15 mouse cellular contexts compared by ENCODE assay signal in genomic region chr8:10633360-10634140, GRCm38 (mm10).
DNase-seq lines count a peak whose midpoint lies in the region; ATAC-seq and TF ChIP-seq lines count a peak whose summit lies in the region.
"Had no signal": no experiment of that assay in that cellular context is flagged by ENCODE, and none has a peak within 500 bp of the region (broad histone marks: within the 10 kb centered on the region; RNA-seq: fewer than 3 reads in every experiment).

No protein-coding gene starts in this region.

- H3K4me2 ChIP-seq in midbrain, embryonic 15.5 days: no peak overlapping the region
- H3K4me2 ChIP-seq in midbrain, embryonic 13.5 days (replicated peaks): no peak overlapping the region
- no peak overlapping the region for H3K4me2 ChIP-seq in kidney, embryonic 14.5 days (replicated peaks; ENCODE audit: low read depth, low read length)

- 0 out of 2 replicates have a peak, but pooled peaks have one; percentile 18 for ATAC-seq in midbrain, embryonic 15.5 days (replicated peaks)
- no peak; the same call in 1 of the 2 replicates for ATAC-seq in midbrain, embryonic 13.5 days
- ATAC-seq in kidney, embryonic 14.5 days (ENCODE audit: low FRiP score, low TSS enrichment): no peak
- ATAC-seq: inflammation-experienced regulatory T-cells, adult 6 months had no signal

- 58% methylated on average over 12 of the region's 12 CpGs for WGBS in midbrain, embryonic 15.5 days
- WGBS in midbrain, embryonic 13.5 days: 73% methylated on average over 12 of the region's 12 CpGs
- 53% methylated on average over 11 of the region's 12 CpGs for WGBS in limb, embryonic 10.5 days
- WGBS in kidney, adult 2 months: 59% methylated on average over 11 of the region's 12 CpGs
- WGBS in kidney, embryonic 14.5 days: 57% methylated on average over 12 of the region's 12 CpGs

- DNase-seq in heart, adult 11 months: peak; percentile 72
- no peak for DNase-seq in heart, adult 18-20 months
- DNase-seq in limb, embryonic 10.5 days (ENCODE audit: low spot score): peak; percentile 60
- no peak for DNase-seq in kidney, adult 2 months
- DNase-seq: adrenal gland, postnatal 36 days; gastrocnemius, postnatal 25 days; right cerebral cortex, adult 18-20 months; thymus, adult 18-20 months had no signal

- no peaks in the 10 kb centered on the region for H3K27me3 ChIP-seq in midbrain, embryonic 15.5 days (replicated peaks)
- no peaks in the 10 kb centered on the region; the same call in 1 of the 2 replicates for H3K27me3 ChIP-seq in midbrain, embryonic 13.5 days
- H3K27me3 ChIP-seq in limb, embryonic 10.5 days (ENCODE audit: low read depth, poor library complexity, severe bottlenecking): no peaks in the 10 kb centered on the region
- H3K27me3 ChIP-seq in megakaryocyte, embryonic 14.5 days (replicated peaks): peaks cover 18% of the 10 kb centered on the region
- H3K27me3 ChIP-seq in kidney, adult 2 months (replicated peaks; ENCODE audit: control insufficient read depth, insufficient read depth, low read length): no peaks in the 10 kb centered on the region
- H3K27me3 ChIP-seq in kidney, embryonic 14.5 days (ENCODE audit: control insufficient read depth, insufficient read depth, low read length): no peaks in the 10 kb centered on the region

- no peak for TF ChIP-seq CTCF in kidney, adult 2 months (conservative IDR thresholded peaks at IDR 0.05; ENCODE audit: insufficient read depth, insufficient read length, low read depth, low read length)

- H3K27ac ChIP-seq in midbrain, embryonic 15.5 days: no peak overlapping the region
- no peak overlapping the region for H3K27ac ChIP-seq in midbrain, embryonic 13.5 days
- H3K27ac ChIP-seq in limb, embryonic 10.5 days: peak overlapping the region; percentile 72
- no peak overlapping the region for H3K27ac ChIP-seq in kidney, adult 2 months (ENCODE audit: insufficient read depth, low read depth, low read length)
- H3K27ac ChIP-seq in kidney, embryonic 14.5 days (ENCODE audit: low read depth, low read length): no peak overlapping the region
- H3K27ac ChIP-seq: kidney, postnatal 0 days had no signal

- H3K36me3 ChIP-seq in midbrain, embryonic 15.5 days (replicated peaks): no peaks in the 10 kb centered on the region
- H3K36me3 ChIP-seq in midbrain, embryonic 13.5 days: no peaks in the 10 kb centered on the region
- H3K36me3 ChIP-seq in limb, embryonic 10.5 days: no peaks in the 10 kb centered on the region
- H3K36me3 ChIP-seq in megakaryocyte, embryonic 14.5 days (replicated peaks; ENCODE audit: low read length): no peaks in the 10 kb centered on the region
- H3K36me3 ChIP-seq in kidney, adult 2 months (ENCODE audit: control insufficient read depth, insufficient read depth, low read length): no peaks in the 10 kb centered on the region
- H3K36me3 ChIP-seq in kidney, embryonic 14.5 days (ENCODE audit: control insufficient read depth, insufficient read depth, low read length): no peaks in the 10 kb centered on the region

- no peak for TF ChIP-seq POLR2A in kidney, adult 2 months (IDR thresholded peaks at IDR 0.05; ENCODE audit: low read depth, low read length)

- no peak overlapping the region for H3K4me3 ChIP-seq in midbrain, embryonic 15.5 days
- no peak overlapping the region for H3K4me3 ChIP-seq in midbrain, embryonic 13.5 days (replicated peaks)
- H3K4me3 ChIP-seq in limb, embryonic 10.5 days: peak overlapping the region; percentile 1; the same call in 1 of the 2 replicates
- peak overlapping the region; percentile 71 for H3K4me3 ChIP-seq in megakaryocyte, embryonic 14.5 days (replicated peaks)
- H3K4me3 ChIP-seq in kidney, adult 2 months (ENCODE audit: insufficient read depth, low read depth, low read length): no peak overlapping the region
- no peak overlapping the region for H3K4me3 ChIP-seq in kidney, embryonic 14.5 days (ENCODE audit: low read length)
- H3K4me3 ChIP-seq: erythroblast, embryonic 14.5 days had no signal

- no peaks in the 10 kb centered on the region for H3K9me3 ChIP-seq in midbrain, embryonic 15.5 days
- H3K9me3 ChIP-seq in midbrain, embryonic 13.5 days: no peaks in the 10 kb centered on the region
- H3K9me3 ChIP-seq in limb, embryonic 10.5 days (replicated peaks): no peaks in the 10 kb centered on the region
- H3K9me3 ChIP-seq in megakaryocyte, embryonic 14.5 days: no peaks in the 10 kb centered on the region
- H3K9me3 ChIP-seq in kidney, embryonic 14.5 days (ENCODE audit: control insufficient read depth, low read length): no peaks in the 10 kb centered on the region

- peaks cover 7% of the 10 kb centered on the region; the same call in 1 of the 2 replicates for H3K4me1 ChIP-seq in midbrain, embryonic 15.5 days
- peaks cover 24% of the 10 kb centered on the region for H3K4me1 ChIP-seq in midbrain, embryonic 13.5 days (replicated peaks)
- H3K4me1 ChIP-seq in limb, embryonic 10.5 days: peaks cover 42% of the 10 kb centered on the region
- H3K4me1 ChIP-seq in megakaryocyte, embryonic 14.5 days: peaks cover 9% of the 10 kb centered on the region; the same call in 1 of the 2 replicates
- H3K4me1 ChIP-seq in kidney, adult 2 months (ENCODE audit: control insufficient read depth, insufficient read depth, low read length): no peaks in the 10 kb centered on the region
- H3K4me1 ChIP-seq in kidney, embryonic 14.5 days (ENCODE audit: control insufficient read depth, insufficient read depth, low read length): peaks cover 15% of the 10 kb centered on the region; the same call in 1 of the 2 replicates

- no peak overlapping the region for H3K9ac ChIP-seq in midbrain, embryonic 15.5 days
- no peak overlapping the region for H3K9ac ChIP-seq in midbrain, embryonic 13.5 days (replicated peaks)
- no peak overlapping the region for H3K9ac ChIP-seq in kidney, embryonic 14.5 days (ENCODE audit: low read depth, low read length)

Comparison
In these comparisons a context has a peak if more than half of its experiments do, and no peak if none do; other contexts are left out.
1. DNase-seq: peak in heart, adult 11 months (single experiment) and limb, embryonic 10.5 days (single experiment); none in heart, adult 18-20 months (0 of 2) and kidney, adult 2 months (single experiment).
2. H3K4me3 ChIP-seq: peak in limb, embryonic 10.5 days (single experiment) and megakaryocyte, embryonic 14.5 days (single experiment); none in midbrain, embryonic 15.5 days (single experiment), midbrain, embryonic 13.5 days (single experiment), kidney, adult 2 months (single experiment) and kidney, embryonic 14.5 days (single experiment).